Mouse (Mus musculus) CH12.LX (cell line): ENCODE results near the gene Smim1. TPM values are rescaled to one million over a fixed set of nuclear protein-coding genes. Genes with fewer than 3 reads are reported as not detected.

Source experiments
- DNase-seq: peaks from one replicate; pipeline ENCODE4 v3.0.0-alpha.2; 2013; ENCODE audit errors: extremely low read depth
- H3K27ac ChIP-seq: 2 replicates; pipeline ENCODE4 v1.5.1; 2012; ENCODE audit warnings: low read depth, mild to moderate bottlenecking, control low read depth, moderate library complexity; ENCODE audit not compliant: insufficient read depth
- H3K27me3 ChIP-seq: replicated peaks from 2 replicates; pipeline ENCODE3; 2012; ENCODE audit warnings: inconsistent platforms
- H3K36me3 ChIP-seq, 2 experiments: replicated peaks in 1 of 2; 2 replicates each; pipeline versions ENCODE3 to v1.6.1; 2012; ENCODE audit warnings: inconsistent platforms in 1 of 2, low read length in 1 of 2, mild to moderate bottlenecking in 1 of 2, mixed read lengths in 1 of 2, moderate library complexity in 1 of 2; ENCODE audit not compliant: control insufficient read depth in 1 of 2, insufficient read depth in 1 of 2
- H3K4me1 ChIP-seq, 2 experiments: 2 replicates each; pipeline ENCODE4 v1.6.1; 2012; ENCODE audit warnings: inconsistent platforms in 1 of 2, moderate library complexity in 1 of 2; ENCODE audit not compliant: insufficient read depth in 2 of 2, control insufficient read depth in 1 of 2
- H3K4me2 ChIP-seq: 2 replicates; pipeline ENCODE4 v1.6.1; 2012; ENCODE audit warnings: low read depth, mild to moderate bottlenecking, control low read depth; ENCODE audit not compliant: poor library complexity, insufficient read depth, severe bottlenecking
- H3K4me3 ChIP-seq, 3 experiments: fragments of 150-350 bp in 1 of 3; sonication (generic) in 1 of 3; replicated peaks in 1 of 3; 2 replicates each; pipeline versions ENCODE3 to v1.5.1; 2011 to 2012; ENCODE audit warnings: low read depth in 2 of 3, low read length in 2 of 3, mild to moderate bottlenecking in 2 of 3, moderate library complexity in 2 of 3, control low read depth in 1 of 3, improper control_type of control experiment in 1 of 3, inconsistent platforms in 1 of 3, mixed read lengths in 1 of 3; ENCODE audit not compliant: poor library complexity in 1 of 3
- H3K79me2 ChIP-seq: replicated peaks from 2 replicates; pipeline ENCODE4 v1.6.1; 2012; ENCODE audit warnings: mild to moderate bottlenecking, moderate library complexity; ENCODE audit not compliant: control insufficient read depth, poor library complexity, insufficient read depth, severe bottlenecking; ENCODE audit errors: extremely low read depth
- H3K9ac ChIP-seq: 2 replicates; pipeline ENCODE4 v1.6.1; 2012; ENCODE audit warnings: low read depth, mild to moderate bottlenecking, control low read depth, moderate library complexity; ENCODE audit not compliant: insufficient read depth
- H3K9me3 ChIP-seq: replicated peaks from 2 replicates; pipeline ENCODE3; 2012; ENCODE audit warnings: low read length, inconsistent platforms, mixed read lengths
- CHD1 ChIP-seq: IDR thresholded peaks from 2 replicates; pipeline ENCODE4 v1.6.1; 2012; ENCODE audit warnings: low read depth, low read length, improper control_type of control experiment, inconsistent platforms
- CTCF ChIP-seq, 2 experiments: IDR thresholded peaks in 1 of 2; conservative IDR thresholded peaks in 1 of 2; 2 replicates each; pipeline ENCODE4 v1.5.1; 2011 to 2012; ENCODE audit warnings: low read depth in 2 of 2, low read length in 2 of 2, improper control_type of control experiment in 1 of 2, inconsistent platforms in 1 of 2, mild to moderate bottlenecking in 1 of 2, moderate library complexity in 1 of 2
- HCFC1 ChIP-seq: IDR thresholded peaks from 2 replicates; pipeline ENCODE4 v1.6.1; 2012; ENCODE audit warnings: low read depth, mild to moderate bottlenecking, inconsistent platforms, low read length, improper control_type of control experiment
- JUN ChIP-seq: IDR thresholded peaks from 2 replicates; pipeline ENCODE4 v1.6.1; 2011; ENCODE audit warnings: low read depth, mild to moderate bottlenecking, low read length, improper control_type of control experiment, moderate library complexity; ENCODE audit not compliant: insufficient read depth
- JUND ChIP-seq: conservative IDR thresholded peaks from 2 replicates; pipeline ENCODE4 v1.6.1; 2011; ENCODE audit warnings: low read depth, low read length, improper control_type of control experiment
- KAT2A ChIP-seq: IDR thresholded peaks from 2 replicates; pipeline ENCODE4 v1.6.1; 2012; ENCODE audit warnings: low read length, improper control_type of control experiment, inconsistent platforms; ENCODE audit not compliant: insufficient replicate concordance
- MEF2A ChIP-seq: IDR thresholded peaks from 2 replicates; pipeline ENCODE4 v1.6.1; 2014; ENCODE audit warnings: low read depth, mild to moderate bottlenecking, inconsistent platforms, low read length, improper control_type of control experiment, borderline replicate concordance
- MXI1 ChIP-seq: IDR thresholded peaks from 2 replicates; pipeline ENCODE4 v1.6.1; 2011; ENCODE audit warnings: mild to moderate bottlenecking, low read depth, low read length, improper control_type of control experiment
- MYC ChIP-seq: IDR thresholded peaks from 2 replicates; pipeline ENCODE4 v1.6.1; 2011; ENCODE audit warnings: low read depth, mild to moderate bottlenecking, improper control_type of control experiment, low read length
- NRF1 ChIP-seq: IDR thresholded peaks from 2 replicates; pipeline ENCODE4 v1.6.1; 2014; ENCODE audit warnings: low read depth, mild to moderate bottlenecking, inconsistent platforms, low read length, improper control_type of control experiment, moderate library complexity
- POLR2A ChIP-seq: IDR thresholded peaks from 2 replicates; pipeline ENCODE4 v1.6.1; 2011; ENCODE audit warnings: low read depth, mild to moderate bottlenecking, improper control_type of control experiment, low read length
- SIN3A ChIP-seq: IDR thresholded peaks from 2 replicates; pipeline ENCODE4 v1.6.1; 2012; ENCODE audit warnings: low read length, improper control_type of control experiment, inconsistent platforms
- SMC3 ChIP-seq: IDR thresholded peaks from 2 replicates; pipeline ENCODE4 v1.6.1; 2011; ENCODE audit warnings: low read depth, low read length, improper control_type of control experiment
- TBP ChIP-seq: conservative IDR thresholded peaks from 2 replicates; pipeline ENCODE4 v1.6.1; 2011; ENCODE audit warnings: low read depth, low read length, improper control_type of control experiment
- TCF12 ChIP-seq: IDR thresholded peaks from 2 replicates; pipeline ENCODE4 v1.6.1; 2014; ENCODE audit warnings: low read depth, mild to moderate bottlenecking, inconsistent platforms, low read length, improper control_type of control experiment
- USF1 ChIP-seq: IDR thresholded peaks from 2 replicates; pipeline ENCODE4 v1.6.1; 2014; ENCODE audit warnings: low read depth, mild to moderate bottlenecking, inconsistent platforms, low read length, improper control_type of control experiment
- ZKSCAN1 ChIP-seq: IDR thresholded peaks from 2 replicates; pipeline ENCODE4 v1.6.1; 2012; ENCODE audit warnings: low read depth, inconsistent platforms, low read length, improper control_type of control experiment, borderline replicate concordance
- ZMIZ1 ChIP-seq: IDR thresholded peaks from 2 replicates; pipeline ENCODE4 v1.6.1; 2012; ENCODE audit warnings: low read depth, mild to moderate bottlenecking, inconsistent platforms, low read length, improper control_type of control experiment
- ZNF384 ChIP-seq: IDR thresholded peaks from 2 replicates; pipeline ENCODE4 v1.6.1; 2012; ENCODE audit warnings: low read depth, low read length, improper control_type of control experiment, inconsistent platforms
- dilution Hi-C: fragments of 300-500 bp; cut with MboI; formaldehyde crosslinking; loops from 2 replicates; pipeline ENCODE4 v1.14.3; 2020; ENCODE audit warnings: low sequenced_read_pairs; ENCODE audit not compliant: extremely low pct_unique_long_range_greater_than_20kb, extremely low pct_ligation_motif_present
- in situ Hi-C: fragments of 300-500 bp; cut with MboI; formaldehyde crosslinking; loops from 3 replicates; pipeline ENCODE4 v1.14.3; 2019; ENCODE audit warnings: low sequenced_read_pairs, low pct_ligation_motif_present, low pct_unique_long_range_greater_than_20kb, mixed read lengths
- polyA plus RNA-seq: library from polyadenylated mRNA; unstranded; fragments of >175 nt; gene quantifications from 2 replicates; pipeline ENCODE4 v1.2.1, GENCODE M21; 2012; ENCODE audit warnings: low read depth; ENCODE audit not compliant: insufficient read length
- total RNA-seq, 2 experiments: library from RNA; depleted of rRNA; stranded (reverse); fragments of 300-350 nt in 1 of 2; fragments of >200 nt in 1 of 2; gene quantifications; 2 replicates each; pipeline ENCODE4 v1.2.3; 2012 to 2014

Gene Smim1
- total RNA-seq (2012; rRNA removed) (1.7 and 2.3 TPM in 2 replicates), total RNA-seq (2014; rRNA removed) (not detected in 2 replicates), polyA plus RNA-seq (0.15 and 0.16 TPM in 2 replicates)

GRCm38 (mm10) chr4:154025641-154026440 is at the start of gene Smim1:
Smim1 (minus strand) TSS chr4:154026230.
- in situ Hi-C loops (loop anchor here (25.0 kb wide), 1 partner anchor 786 kb away; no protein-coding TSS in a partner anchor), dilution Hi-C loops (no loop called here)
- TF ChIP-seq NRF1, result no peak
- no peak for TF ChIP-seq MXI1
- TF ChIP-seq ZKSCAN1, result no peak
- TF ChIP-seq SMC3, result peak; percentile 13; the same call in 1 of the 2 replicates
- TF ChIP-seq MYC, result no peak
- TF ChIP-seq SIN3A, result no peak
- TF ChIP-seq CTCF (conservative IDR thresholded peaks at IDR 0.05 in 1 of 2, IDR thresholded peaks at IDR 0.05 in 1 of 2; ENCODE audit: low read depth in 2 of 2, low read length in 2 of 2), result peak in 1 of 2 experiments; percentile 47; a peak in 2 of 4 replicates
- no peak for TF ChIP-seq KAT2A
- TF ChIP-seq POLR2A, result no peak
- TF ChIP-seq TBP, result no peak
- no peak for TF ChIP-seq CHD1
- no peak for TF ChIP-seq USF1
- TF ChIP-seq HCFC1, result no peak
- TF ChIP-seq JUND, result no peak
- TF ChIP-seq ZMIZ1, result no peak
- TF ChIP-seq TCF12, result no peak
- H3K79me2 ChIP-seq, result no peaks in the 10 kb centered on the region
- peaks cover 6 to 10% of the 10 kb centered on the region in 2 experiments; a peak in 2 of 4 replicates for H3K4me1 ChIP-seq
- no peak within 1 kb of the TSS for H3K9ac ChIP-seq
- H3K36me3 ChIP-seq, result peaks cover 15 to 22% of the 10 kb centered on the region in 2 experiments
- H3K27me3 ChIP-seq, result peaks cover 26% of the 10 kb centered on the region
- H3K27ac ChIP-seq, result no peak within 1 kb of the TSS
- H3K9me3 ChIP-seq, result no peaks in the 10 kb centered on the region
- H3K4me3 ChIP-seq, result peak within 1 kb of the TSS in 1 of 3 experiments; percentile 30
- DNase-seq, result no peak
- H3K4me2 ChIP-seq, result peak within 1 kb of the TSS; percentile 30

- in situ Hi-C loops, result no loop called here
- Histone ChIP-seq H3K4me1 (0 out of 4 replicates have a peak, but pooled peaks cover 0 to 3% of the 10 kb centered on the region in 2 experiments), H3K27ac (no peak overlapping the region), H3K9me3 (no peaks in the 10 kb centered on the region), H3K4me2 (no peak overlapping the region), H3K79me2 (no peaks in the 10 kb centered on the region), H3K27me3 (no peaks in the 10 kb centered on the region), H3K36me3 (peaks cover 58 to 86% of the 10 kb centered on the region in 2 experiments), H3K4me3 (no peak overlapping the region), H3K9ac (no peak overlapping the region)
- dilution Hi-C loops, result no loop called here
- TF ChIP-seq NRF1, result no peak
- no peak for TF ChIP-seq MEF2A
- TF ChIP-seq ZNF384, result no peak
- TF ChIP-seq JUN, result no peak
- no peak for DNase-seq
Observed at GRCm38 (mm10) chr4:154071941-154072340, 45.9 kb upstream of the Smim1 start.
